Mouse (Mus musculus) neural tube, embryonic 12.5 days (tissue): ENCODE measurements around the gene Aff1. TPM values are rescaled to one million over a fixed set of nuclear protein-coding genes. Genes with fewer than 3 reads are reported as not detected.

Experiments
- ATAC-seq: fragments of 200-750 bp; cut with Nextera tagmentation; 2 replicates; pipeline ENCODE4 v1.8.0; 2017; ENCODE audit warnings: low read depth, mild to moderate bottlenecking, moderate TSS enrichment, moderate library complexity; ENCODE audit not compliant: low FRiP score
- H3K27ac ChIP-seq: fragments of 300-500 bp; sonication (generic); 2 replicates; pipeline ENCODE4 v1.5.1; 2016
- H3K27me3 ChIP-seq: fragments of 300-500 bp; sonication (generic); replicated peaks from 2 replicates; pipeline ENCODE4 v1.6.1; 2016; ENCODE audit warnings: mild to moderate bottlenecking
- H3K36me3 ChIP-seq: fragments of 300-500 bp; sonication (generic); 2 replicates; pipeline ENCODE4 v1.6.1; 2016; ENCODE audit warnings: mild to moderate bottlenecking
- H3K4me1 ChIP-seq: fragments of 300-500 bp; sonication (generic); 2 replicates; pipeline ENCODE4 v1.6.1; 2016
- H3K4me2 ChIP-seq: fragments of 300-500 bp; sonication (generic); replicated peaks from 2 replicates; pipeline ENCODE4 v1.6.1; 2016; ENCODE audit warnings: mild to moderate bottlenecking
- H3K4me3 ChIP-seq: fragments of 300-500 bp; sonication (generic); 2 replicates; pipeline ENCODE4 v1.5.1; 2016
- H3K9ac ChIP-seq: fragments of 300-500 bp; sonication (generic); 2 replicates; pipeline ENCODE4 v1.6.1; 2016; ENCODE audit warnings: mild to moderate bottlenecking
- H3K9me3 ChIP-seq: fragments of 300-500 bp; sonication (generic); 2 replicates; pipeline ENCODE4 v1.6.1; 2016; ENCODE audit warnings: mild to moderate bottlenecking
- WGBS: fragments of 180-500 bp; shearing (Covaris S2); methylation state at CpG from one replicate; pipeline ENCODE4 v1.1.7; 2016; 5-methylcytosine and 5-hydroxymethylcytosine counted together
- polyA plus RNA-seq: library from polyadenylated mRNA; unstranded; fragments of >200 nt; fragmentation: Nextera tagmentation; extraction: Ambion mirVana; gene quantifications from 2 replicates; pipeline ENCODE4 v1.2.1, GENCODE M21; 2016

Gene Aff1
- polyA plus RNA-seq, 1 experiment from 2014 or later = 4.6 TPM

GRCm38 (mm10) chr5:103822949-103823348 lies 130.8 kb downstream of the Aff1 start:
- Histone ChIP-seq H3K4me2 (no peak overlapping the region), H3K36me3 (peaks cover 4% of the 10 kb centered on the region; the same call in 1 of the 2 replicates), H3K27me3 (no peaks in the 10 kb centered on the region), H3K9ac (no peak overlapping the region), H3K9me3 (no peaks in the 10 kb centered on the region), H3K4me3 (no peak overlapping the region), H3K27ac (no peak overlapping the region), H3K4me1 (no peaks in the 10 kb centered on the region)
- 93% methylated on average over 5 of the region's 5 CpGs for whole genome bisulfite sequencing
- ATAC-seq = no peak

DNA sequence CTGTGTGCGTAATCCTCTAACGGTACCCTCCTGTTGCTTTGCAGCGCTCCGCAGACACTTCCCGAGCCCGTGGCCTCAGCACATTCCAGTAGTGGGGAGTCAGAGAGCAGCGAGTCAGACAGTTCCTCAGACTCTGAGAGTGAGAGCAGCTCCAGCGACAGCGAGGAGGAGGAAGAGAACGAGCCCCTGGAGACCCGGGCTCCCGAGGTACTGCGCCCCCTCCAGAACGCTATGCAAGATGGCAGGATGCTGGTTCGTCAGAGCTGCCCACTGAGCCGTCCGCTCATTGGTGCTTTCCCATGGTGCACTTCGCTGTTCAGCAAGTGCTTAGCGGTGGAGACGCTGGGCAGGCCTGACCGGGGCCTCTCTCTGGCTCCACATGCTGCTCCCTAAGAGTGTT lies 136.1 kb downstream of the Aff1 start:
- WGBS = 87% methylated on average over 21 of the region's 21 CpGs
- ATAC-seq = no peak
- H3K27ac ChIP-seq = no peak overlapping the region

GRCm38 (mm10) chr5:103828729-103829128 lies 136.6 kb downstream of the Aff1 start:
- no peak overlapping the region for H3K27ac ChIP-seq
- H3K36me3 ChIP-seq = peaks cover 15% of the 10 kb centered on the region
- WGBS = 82% methylated on average over 8 of the region's 8 CpGs
- H3K4me3 ChIP-seq = no peak overlapping the region
- H3K4me2 ChIP-seq = no peak overlapping the region
- ATAC-seq = no peak
- no peaks in the 10 kb centered on the region for H3K4me1 ChIP-seq
- H3K9me3 ChIP-seq = no peaks in the 10 kb centered on the region
- H3K27me3 ChIP-seq = no peaks in the 10 kb centered on the region
- no peak overlapping the region for H3K9ac ChIP-seq

More for the DNA sequence above, 136.1 kb downstream of the Aff1 start:
- Histone ChIP-seq H3K9ac (no peak overlapping the region), H3K36me3 (peaks cover 11% of the 10 kb centered on the region), H3K4me2 (no peak overlapping the region), H3K27me3 (no peaks in the 10 kb centered on the region), H3K4me1 (no peaks in the 10 kb centered on the region), H3K9me3 (no peaks in the 10 kb centered on the region), H3K4me3 (no peak overlapping the region)

- peaks cover 20% of the 10 kb centered on the region for H3K36me3 ChIP-seq
- no peak for ATAC-seq
- H3K4me2 ChIP-seq = no peak overlapping the region
- no peaks in the 10 kb centered on the region for H3K4me1 ChIP-seq
- H3K9me3 ChIP-seq = no peaks in the 10 kb centered on the region
- no peaks in the 10 kb centered on the region for H3K27me3 ChIP-seq
- H3K9ac ChIP-seq = no peak overlapping the region
- no peak overlapping the region for H3K27ac ChIP-seq
- H3K4me3 ChIP-seq = no peak overlapping the region
- 70% methylated on average over 12 of the region's 12 CpGs for WGBS
These were observed 137.0 kb downstream of the Aff1 start for GRCm38 (mm10) chr5:103829158-103829557.

GRCm38 (mm10) chr5:103830886-103831285 lies 138.7 kb downstream of the Aff1 start:
- no peak overlapping the region for H3K27ac ChIP-seq
- H3K36me3 ChIP-seq = peaks cover 23% of the 10 kb centered on the region
- H3K4me1 ChIP-seq = no peaks in the 10 kb centered on the region
- WGBS = 93% methylated on average over 1 of the region's 1 CpGs
- no peaks in the 10 kb centered on the region for H3K27me3 ChIP-seq
- H3K9me3 ChIP-seq = no peaks in the 10 kb centered on the region
- H3K4me2 ChIP-seq = no peak overlapping the region
- no peak for ATAC-seq
- H3K4me3 ChIP-seq = no peak overlapping the region
- H3K9ac ChIP-seq = no peak overlapping the region

GRCm38 (mm10) chr5:103835471-103836147 lies 143.4 kb downstream of the Aff1 start:
- no peak for ATAC-seq

GRCm38 (mm10) chr5:103836148-103836784 lies 144.1 kb downstream of the Aff1 start:
- Histone ChIP-seq H3K27ac (no peak overlapping the region), H3K4me2 (no peak overlapping the region), H3K36me3 (peaks cover 12% of the 10 kb centered on the region), H3K9ac (no peak overlapping the region), H3K27me3 (no peaks in the 10 kb centered on the region), H3K9me3 (no peaks in the 10 kb centered on the region), H3K4me3 (no peak overlapping the region), H3K4me1 (0 out of 2 replicates have a peak, but pooled peaks cover 5% of the 10 kb centered on the region)
- WGBS = 74% methylated on average over 10 of the region's 11 CpGs
- no peak for ATAC-seq

More at GRCm38 (mm10) chr5:103835471-103836147, 143.4 kb downstream of the Aff1 start:
- no peak overlapping the region for H3K9ac ChIP-seq
- H3K27me3 ChIP-seq = no peaks in the 10 kb centered on the region
- no peak overlapping the region for H3K4me3 ChIP-seq
- 0 out of 2 replicates have a peak, but pooled peaks cover 5% of the 10 kb centered on the region for H3K4me1 ChIP-seq
- peaks cover 12% of the 10 kb centered on the region for H3K36me3 ChIP-seq
- no peak overlapping the region for H3K27ac ChIP-seq
- H3K4me2 ChIP-seq = no peak overlapping the region
- H3K9me3 ChIP-seq = no peaks in the 10 kb centered on the region
- WGBS = 87% methylated on average over 15 of the region's 15 CpGs

DNA sequence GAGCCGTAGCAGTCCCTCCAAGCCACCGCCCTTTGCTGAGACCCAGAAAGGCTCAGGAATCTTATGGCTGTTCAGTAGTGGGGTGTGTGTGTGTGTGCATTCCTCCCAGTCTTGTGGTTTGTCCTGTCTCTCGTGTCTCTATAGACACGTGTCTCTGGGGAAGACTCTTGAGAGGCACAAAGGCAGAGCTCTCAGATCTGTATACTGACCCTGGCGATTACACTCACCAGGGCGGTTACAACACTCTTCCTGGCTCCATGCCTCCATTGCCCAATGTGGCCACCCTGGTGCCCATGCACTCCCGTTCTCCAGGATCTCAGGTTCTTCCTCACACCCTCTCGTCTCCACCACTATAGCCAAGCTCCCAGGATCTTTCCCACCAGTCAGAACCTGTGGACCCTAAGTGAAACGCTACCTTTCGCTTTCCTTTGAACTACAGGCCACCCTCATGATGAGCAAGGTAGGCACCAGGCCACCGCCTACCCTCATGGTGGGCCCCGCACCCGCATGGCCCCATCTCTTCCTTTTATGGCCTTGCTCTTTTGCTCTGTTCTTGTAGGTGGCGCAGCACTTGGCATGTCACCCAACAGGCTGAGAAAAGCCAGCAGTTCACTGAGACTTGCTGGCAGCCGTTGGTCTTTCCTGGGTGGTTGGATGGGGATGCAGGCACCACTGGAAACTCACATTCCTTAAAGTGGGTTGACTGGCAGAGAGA lies 146.5 kb downstream of the Aff1 start:
- Histone ChIP-seq H3K27me3 (no peaks in the 10 kb centered on the region), H3K27ac (no peak overlapping the region), H3K4me1 (0 out of 2 replicates have a peak, but pooled peaks cover 5% of the 10 kb centered on the region), H3K9me3 (no peaks in the 10 kb centered on the region), H3K4me3 (no peak overlapping the region), H3K4me2 (no peak overlapping the region), H3K9ac (no peak overlapping the region), H3K36me3 (peaks cover 12% of the 10 kb centered on the region)
- WGBS = 92% methylated on average over 15 of the region's 15 CpGs
- no peak for ATAC-seq

DNA sequence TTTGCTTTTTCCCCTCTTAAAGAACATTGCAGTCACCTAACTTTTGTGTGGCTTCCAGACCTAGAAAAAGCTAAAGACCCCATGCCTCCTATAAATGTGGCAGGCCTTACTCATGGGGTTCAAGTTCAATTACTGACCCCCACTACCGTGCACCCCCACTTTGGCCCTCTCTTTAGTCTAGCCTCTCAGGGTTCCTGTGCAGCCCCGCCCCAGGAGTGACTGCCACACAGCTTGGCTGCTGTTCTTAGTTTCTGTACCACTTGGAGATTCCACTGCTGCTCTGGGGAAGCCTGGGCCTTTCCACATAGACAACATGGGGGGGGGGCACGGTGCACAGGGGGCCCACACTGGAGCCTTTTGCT lies 147.1 kb downstream of the Aff1 start:
- H3K9me3 ChIP-seq = no peaks in the 10 kb centered on the region
- WGBS = 87% methylated on average over 3 of the region's 3 CpGs
- no peaks in the 10 kb centered on the region for H3K27me3 ChIP-seq
- peaks cover 7% of the 10 kb centered on the region for H3K36me3 ChIP-seq
- H3K4me3 ChIP-seq = no peak overlapping the region
- H3K27ac ChIP-seq = no peak overlapping the region
- ATAC-seq = no peak
- H3K4me2 ChIP-seq = no peak overlapping the region
- H3K9ac ChIP-seq = no peak overlapping the region
- 0 out of 2 replicates have a peak, but pooled peaks cover 5% of the 10 kb centered on the region for H3K4me1 ChIP-seq

GRCm38 (mm10) chr5:103843938-103844337 lies 151.8 kb downstream of the Aff1 start:
- WGBS = 58% methylated on average over 1 of the region's 1 CpGs
- Histone ChIP-seq H3K4me1 (peaks cover 12% of the 10 kb centered on the region; the same call in 1 of the 2 replicates), H3K9me3 (no peaks in the 10 kb centered on the region), H3K36me3 (peaks cover 9% of the 10 kb centered on the region; the same call in 1 of the 2 replicates), H3K27ac (no peak overlapping the region), H3K4me3 (no peak overlapping the region), H3K4me2 (no peak overlapping the region), H3K27me3 (no peaks in the 10 kb centered on the region), H3K9ac (no peak overlapping the region)
- no peak for ATAC-seq

GRCm38 (mm10) chr5:103845418-103846153 lies 153.4 kb downstream of the Aff1 start:
- Histone ChIP-seq H3K27me3 (no peaks in the 10 kb centered on the region), H3K4me1 (peaks cover 12% of the 10 kb centered on the region; the same call in 1 of the 2 replicates), H3K9me3 (no peaks in the 10 kb centered on the region), H3K9ac (no peak overlapping the region), H3K4me2 (no peak overlapping the region), H3K4me3 (no peak overlapping the region), H3K36me3 (peaks cover 16% of the 10 kb centered on the region; the same call in 1 of the 2 replicates), H3K27ac (no peak overlapping the region)
- ATAC-seq = peak; percentile 60
- 66% methylated on average over 19 of the region's 19 CpGs for WGBS

DNA sequence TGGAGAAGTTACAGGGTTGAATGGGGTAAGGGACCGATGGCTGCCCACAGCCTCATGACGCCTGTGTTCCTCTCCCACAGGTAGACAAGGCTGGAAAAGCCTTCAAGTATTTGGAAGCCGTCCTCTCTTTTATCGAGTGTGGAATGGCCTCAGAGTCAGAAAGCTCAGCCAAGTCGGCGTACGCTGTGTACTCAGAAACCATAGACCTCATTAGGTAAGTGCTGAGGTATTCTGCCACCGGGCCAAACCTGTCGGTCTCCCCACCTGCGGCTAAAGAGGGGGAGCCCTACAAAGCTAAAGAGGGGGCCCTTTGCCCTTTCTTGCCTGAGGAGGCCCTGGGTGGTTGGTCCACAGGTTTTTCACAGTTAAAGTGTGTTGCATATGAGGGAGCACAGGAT lies 154.0 kb downstream of the Aff1 start:
- Histone ChIP-seq H3K27ac (no peak overlapping the region), H3K27me3 (no peaks in the 10 kb centered on the region), H3K36me3 (peaks cover 19% of the 10 kb centered on the region; the same call in 1 of the 2 replicates), H3K9ac (no peak overlapping the region), H3K4me2 (no peak overlapping the region), H3K9me3 (no peaks in the 10 kb centered on the region), H3K4me1 (peaks cover 12% of the 10 kb centered on the region; the same call in 1 of the 2 replicates), H3K4me3 (no peak overlapping the region)
- no peak for ATAC-seq
- 93% methylated on average over 10 of the region's 10 CpGs for WGBS
